Mouse (Mus musculus) liver, embryonic 11.5 days (tissue): ENCODE measurements at regions not wholly inside any gene's neighbourhood (a gene's known extent, or its start where the extent isn't known, plus 50 kb on each side); places are given as distances from the start of the nearest gene placed in this dataset.

ENCODE experiments used
- ATAC-seq: fragments of 200-750 bp; cut with Nextera tagmentation; replicated peaks from 2 replicates; pipeline ENCODE4 v1.8.0; 2017; ENCODE audit warnings: moderate number of reproducible peaks, mild to moderate bottlenecking, moderate TSS enrichment, moderate library complexity; ENCODE audit not compliant: low FRiP score
- DNase-seq: peaks from one replicate; pipeline ENCODE4 v3.0.0-alpha.2; 2017; ENCODE audit warnings: low spot score
- H3K27ac ChIP-seq: fragments of 300-500 bp; sonication (generic); 2 replicates; pipeline ENCODE4 v1.5.1; 2014; ENCODE audit warnings: mild to moderate bottlenecking, low read depth, low read length, control low read depth
- H3K27me3 ChIP-seq: fragments of 300-500 bp; sonication (generic); replicated peaks from 2 replicates; pipeline ENCODE4 v1.6.1; 2014; ENCODE audit warnings: low read length, mixed read lengths; ENCODE audit not compliant: control insufficient read depth, insufficient read depth
- H3K36me3 ChIP-seq: fragments of 300-500 bp; sonication (generic); 2 replicates; pipeline ENCODE4 v1.6.1; 2014; ENCODE audit warnings: mild to moderate bottlenecking, low read length, moderate library complexity, mixed read lengths; ENCODE audit not compliant: control insufficient read depth, insufficient read depth
- H3K4me1 ChIP-seq: fragments of 300-500 bp; sonication (generic); replicated peaks from 2 replicates; pipeline ENCODE4 v1.6.1; 2014; ENCODE audit warnings: low read length, mixed read lengths; ENCODE audit not compliant: control insufficient read depth, insufficient read depth
- H3K4me2 ChIP-seq: fragments of 300-500 bp; sonication (generic); 2 replicates; pipeline ENCODE4 v1.6.1; 2014; ENCODE audit warnings: mild to moderate bottlenecking, control low read depth, moderate library complexity
- H3K4me3 ChIP-seq: fragments of 300-500 bp; sonication (generic); 2 replicates; pipeline ENCODE4 v1.5.1; 2014; ENCODE audit warnings: low read depth, low read length, control low read depth
- H3K9ac ChIP-seq: fragments of 300-500 bp; sonication (generic); 2 replicates; pipeline ENCODE4 v1.6.1; 2014; ENCODE audit warnings: low read depth, low read length, control low read depth
- H3K9me3 ChIP-seq: fragments of 300-500 bp; sonication (generic); 2 replicates; pipeline ENCODE4 v1.6.1; 2016; ENCODE audit warnings: low read length, inconsistent platforms, mixed read lengths; ENCODE audit not compliant: control insufficient read depth
- WGBS: fragments of 180-500 bp; shearing (Covaris S2); extraction: QIAGEN DNeasy Blood & Tissue Kit; methylation state at CpG from one replicate; pipeline ENCODE4 v1.1.7; 2014; 5-methylcytosine and 5-hydroxymethylcytosine counted together

- Histone ChIP-seq H3K4me3 (no peak overlapping the region), H3K36me3 (no peaks in the 10 kb centered on the region), H3K9me3 (no peaks in the 10 kb centered on the region), H3K9ac (no peak overlapping the region), H3K27me3 (no peaks in the 10 kb centered on the region), H3K4me2 (no peak overlapping the region), H3K27ac (no peak overlapping the region), H3K4me1 (no peaks in the 10 kb centered on the region)
- no peak for ATAC-seq
- 46% methylated on average over 4 of the region's 4 CpGs for WGBS
- no peak for DNase-seq
These were observed 290.3 kb downstream of the Gm11011 start for GRCm38 (mm10) chr2:169297226-169297625.

DNA sequence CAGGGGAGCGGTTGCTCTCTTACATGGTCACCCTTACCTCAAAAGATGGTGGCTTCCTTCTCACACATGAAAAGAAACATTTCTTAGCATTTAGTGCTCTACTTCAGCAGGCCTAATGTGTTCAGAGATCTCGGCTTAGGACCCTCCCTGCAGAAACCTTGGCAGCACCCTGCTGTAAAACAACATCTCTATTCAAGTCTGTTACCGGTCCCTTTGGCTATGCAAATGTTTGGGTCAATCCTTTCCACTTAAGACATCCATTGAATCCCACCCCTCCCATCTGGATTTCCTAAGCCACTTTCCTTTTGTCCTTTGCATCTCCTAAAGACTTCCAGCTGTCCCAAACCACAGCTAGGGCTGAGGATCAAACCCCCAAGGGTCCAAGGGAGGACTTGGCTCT is 294.2 kb downstream of the Gm11011 start:
- no peak overlapping the region for H3K9ac ChIP-seq
- H3K9me3 ChIP-seq: no peaks in the 10 kb centered on the region
- no peaks in the 10 kb centered on the region for H3K4me1 ChIP-seq
- DNase-seq: no peak
- no peak overlapping the region for H3K4me3 ChIP-seq
- H3K27ac ChIP-seq: no peak overlapping the region
- 56% methylated on average over 3 of the region's 3 CpGs for whole genome bisulfite sequencing
- no peak overlapping the region for H3K4me2 ChIP-seq
- no peaks in the 10 kb centered on the region for H3K36me3 ChIP-seq
- no peaks in the 10 kb centered on the region for H3K27me3 ChIP-seq
- ATAC-seq: no peak

- DNase-seq (no peak), ATAC-seq (no peak)
- 83% methylated on average over 12 of the region's 12 CpGs for WGBS
- no peaks in the 10 kb centered on the region for H3K9me3 ChIP-seq
- no peak overlapping the region for H3K4me3 ChIP-seq
- no peaks in the 10 kb centered on the region for H3K36me3 ChIP-seq
- no peaks in the 10 kb centered on the region for H3K27me3 ChIP-seq
- H3K9ac ChIP-seq: no peak overlapping the region
- no peak overlapping the region for H3K27ac ChIP-seq
- no peaks in the 10 kb centered on the region for H3K4me1 ChIP-seq
- no peak overlapping the region for H3K4me2 ChIP-seq
These were observed 298.5 kb downstream of the Gm11011 start for GRCm38 (mm10) chr2:169288891-169289605.

- Histone ChIP-seq H3K9ac (no peak overlapping the region), H3K4me3 (no peak overlapping the region), H3K27ac (no peak overlapping the region), H3K36me3 (no peaks in the 10 kb centered on the region), H3K4me1 (no peaks in the 10 kb centered on the region), H3K27me3 (no peaks in the 10 kb centered on the region), H3K4me2 (no peak overlapping the region), H3K9me3 (no peaks in the 10 kb centered on the region)
- WGBS: 88% methylated on average over 7 of the region's 7 CpGs
- DNase-seq (no peak), ATAC-seq (no peak)
These were observed 300.8 kb downstream of the Gm11011 start for GRCm38 (mm10) chr2:169286701-169287100.

DNA sequence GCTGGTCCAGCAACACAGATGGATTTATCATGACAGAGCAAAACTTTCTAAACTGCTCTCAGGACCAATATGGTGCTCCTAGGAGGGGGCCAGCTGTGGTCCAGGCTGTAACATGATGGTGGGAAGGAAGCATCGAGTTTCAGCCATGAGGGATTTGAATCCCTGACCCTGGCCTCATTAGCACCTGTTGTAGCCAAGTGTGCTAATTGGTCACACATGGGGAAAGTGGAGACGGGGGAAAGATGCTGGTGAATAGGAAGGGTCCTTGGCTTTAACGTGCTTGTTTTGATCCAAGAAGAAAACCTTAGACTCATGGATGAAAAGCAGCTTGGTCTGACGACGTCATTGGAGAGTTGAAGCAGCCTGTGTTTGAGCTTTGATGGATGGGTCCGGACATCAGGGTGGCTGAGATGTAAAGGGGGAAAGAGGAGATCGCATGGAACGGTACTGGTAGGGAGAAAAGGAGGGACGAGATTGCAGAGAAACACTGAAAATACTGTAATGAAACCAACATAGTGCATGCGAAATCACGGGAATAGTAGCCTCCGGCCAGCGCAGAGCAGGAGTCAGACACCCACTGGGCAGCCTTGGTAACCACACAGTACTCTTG is 304.9 kb downstream of the Gm11011 start:
- Histone ChIP-seq H3K27me3 (no peaks in the 10 kb centered on the region), H3K9ac (no peak overlapping the region), H3K4me1 (no peaks in the 10 kb centered on the region), H3K4me2 (no peak overlapping the region), H3K4me3 (no peak overlapping the region), H3K36me3 (no peaks in the 10 kb centered on the region), H3K9me3 (no peaks in the 10 kb centered on the region), H3K27ac (no peak overlapping the region)
- ATAC-seq (no peak), DNase-seq (no peak)
- 75% methylated on average over 13 of the region's 13 CpGs for WGBS

DNA sequence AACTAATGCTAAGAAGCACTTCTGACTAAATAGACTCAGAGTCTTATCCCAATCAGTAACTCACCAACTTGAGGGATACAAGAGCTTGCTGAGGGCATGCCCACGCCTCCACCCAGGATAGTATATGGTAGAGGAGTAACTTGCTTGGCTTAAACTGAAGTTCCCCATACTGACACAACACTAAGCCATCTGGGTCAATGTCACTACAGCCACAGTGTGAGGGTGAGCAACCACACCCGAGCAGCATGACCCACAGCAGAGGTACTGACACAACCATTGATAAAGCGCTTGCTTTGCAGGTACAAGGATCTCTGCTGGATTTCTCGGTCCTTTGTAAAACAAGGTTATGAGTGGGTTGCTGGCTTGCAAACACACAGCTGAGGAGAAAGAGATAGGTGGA is 312.2 kb downstream of the Gm11011 start:
- Histone ChIP-seq H3K9ac (no peak overlapping the region), H3K4me1 (no peaks in the 10 kb centered on the region)

DNA sequence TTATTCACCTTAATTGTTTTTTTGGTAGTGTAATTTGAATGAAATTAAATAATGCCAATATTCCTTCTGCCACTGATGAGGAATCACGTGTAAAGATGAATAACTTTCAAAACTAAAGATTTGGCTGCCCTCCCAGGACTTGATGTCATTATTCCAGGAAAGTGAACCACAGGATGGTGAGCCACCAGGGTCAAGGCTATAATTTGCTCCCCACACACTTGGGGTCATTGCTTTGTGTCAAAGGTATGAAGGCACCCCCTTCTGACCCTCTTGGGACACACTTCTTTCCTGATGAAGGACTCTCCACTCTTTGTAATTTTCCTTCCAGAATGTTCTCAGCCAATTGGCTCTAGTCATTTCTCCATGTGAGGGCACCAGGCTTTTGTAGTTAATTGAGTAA is 313.4 kb downstream of the Gm11011 start:
- WGBS: 75% methylated on average over 1 of the region's 1 CpGs
- Histone ChIP-seq H3K27ac (no peak overlapping the region), H3K27me3 (no peaks in the 10 kb centered on the region), H3K4me2 (no peak overlapping the region), H3K9ac (no peak overlapping the region), H3K9me3 (no peaks in the 10 kb centered on the region), H3K4me1 (no peaks in the 10 kb centered on the region), H3K36me3 (no peaks in the 10 kb centered on the region), H3K4me3 (no peak overlapping the region)
- no peak for ATAC-seq
- no peak for DNase-seq

More for the DNA sequence above, 312.2 kb downstream of the Gm11011 start:
- WGBS: 93% methylated on average over 4 of the region's 4 CpGs
- no peak for ATAC-seq
- Histone ChIP-seq H3K27me3 (no peaks in the 10 kb centered on the region), H3K9me3 (no peaks in the 10 kb centered on the region), H3K36me3 (no peaks in the 10 kb centered on the region), H3K4me2 (no peak overlapping the region), H3K4me3 (no peak overlapping the region), H3K27ac (no peak overlapping the region)
- DNase-seq: no peak

- DNase-seq (no peak), ATAC-seq (no peak)
- H3K4me3 ChIP-seq: no peak overlapping the region
- H3K27ac ChIP-seq: no peak overlapping the region
- H3K4me2 ChIP-seq: no peak overlapping the region
- WGBS: 37% methylated on average over 6 of the region's 6 CpGs
- H3K9ac ChIP-seq: no peak overlapping the region
- no peaks in the 10 kb centered on the region for H3K9me3 ChIP-seq
- H3K27me3 ChIP-seq: no peaks in the 10 kb centered on the region
- H3K4me1 ChIP-seq: no peaks in the 10 kb centered on the region
- no peaks in the 10 kb centered on the region for H3K36me3 ChIP-seq
These were observed 314.9 kb downstream of the Gm11011 start for GRCm38 (mm10) chr2:169272622-169273021.

DNA sequence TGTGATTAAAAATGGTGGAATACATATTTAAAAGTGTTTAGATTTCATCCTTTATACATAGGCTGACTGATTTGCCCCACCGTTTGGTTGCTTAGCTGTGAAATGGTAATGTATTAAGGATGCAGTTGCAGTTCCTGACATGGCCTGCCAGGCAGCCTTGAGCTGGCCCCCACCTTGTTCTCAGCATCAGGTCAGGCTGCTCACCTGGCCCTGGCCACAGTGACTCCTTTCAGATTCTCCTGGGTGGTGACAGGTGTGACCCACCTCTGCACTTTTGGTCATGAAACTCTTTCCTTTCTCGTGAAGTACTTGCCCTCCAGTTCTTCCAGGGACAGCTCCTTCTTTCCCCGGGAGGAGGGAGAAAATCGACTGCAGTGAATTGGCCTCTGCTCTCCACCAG is 315.5 kb downstream of the Gm11011 start:
- H3K9ac ChIP-seq: no peak overlapping the region
- H3K4me3 ChIP-seq: no peak overlapping the region
- H3K4me1 ChIP-seq: no peaks in the 10 kb centered on the region
- ATAC-seq (no peak), DNase-seq (no peak)
- no peaks in the 10 kb centered on the region for H3K9me3 ChIP-seq
- no peaks in the 10 kb centered on the region for H3K27me3 ChIP-seq
- WGBS: 57% methylated on average over 4 of the region's 4 CpGs
- H3K27ac ChIP-seq: no peak overlapping the region
- no peaks in the 10 kb centered on the region for H3K36me3 ChIP-seq
- no peak overlapping the region for H3K4me2 ChIP-seq
